Mouse (Mus musculus): ENCODE measurements around the gene Tshz2.

Gene Tshz2

DNA sequence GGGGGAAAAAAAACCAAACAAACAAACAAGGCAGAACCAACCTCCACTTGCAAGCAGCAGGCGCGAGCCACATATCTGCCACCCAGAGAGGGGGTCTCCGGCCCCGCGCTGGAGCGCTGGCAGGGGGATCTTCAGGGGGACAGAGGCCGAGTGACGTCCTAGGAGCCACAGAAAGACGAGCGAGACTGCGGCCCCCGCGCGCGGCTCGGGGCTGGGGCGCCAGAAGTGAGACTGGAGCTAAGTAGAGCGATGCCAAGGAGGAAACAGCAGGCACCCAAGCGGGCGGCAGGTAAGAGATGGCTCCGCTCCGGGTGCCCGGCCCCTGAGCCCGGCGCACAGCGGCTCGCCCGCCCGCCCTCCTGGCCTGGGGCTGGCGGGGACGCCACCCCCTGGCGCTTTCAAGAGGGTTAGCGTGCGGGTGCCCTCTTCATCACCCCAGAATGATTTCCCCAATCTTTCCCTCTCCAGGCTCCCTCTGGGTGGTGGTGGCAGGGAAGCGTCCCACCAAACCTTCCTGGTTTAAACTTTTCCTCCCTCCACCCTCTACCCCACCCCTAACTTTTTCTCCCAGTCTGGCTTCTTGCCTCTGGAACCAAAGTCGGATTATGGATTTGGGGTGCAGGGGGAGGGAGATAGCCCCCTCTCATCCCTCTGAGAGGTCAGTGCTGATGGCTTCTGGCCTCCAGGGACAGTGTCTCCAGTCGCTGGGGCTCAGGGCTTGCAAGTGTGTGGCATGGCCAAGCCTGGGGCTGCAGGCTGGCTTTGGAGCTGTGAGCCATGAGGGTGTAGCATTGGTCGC, 877 bp downstream of the Tshz2 start:
- peak; percentile 57 for DNase-seq

GRCm38 (mm10) chr2:169634619-169635382, 2.0 kb downstream of the Tshz2 start:
- peak; percentile 29 for DNase-seq

DNA sequence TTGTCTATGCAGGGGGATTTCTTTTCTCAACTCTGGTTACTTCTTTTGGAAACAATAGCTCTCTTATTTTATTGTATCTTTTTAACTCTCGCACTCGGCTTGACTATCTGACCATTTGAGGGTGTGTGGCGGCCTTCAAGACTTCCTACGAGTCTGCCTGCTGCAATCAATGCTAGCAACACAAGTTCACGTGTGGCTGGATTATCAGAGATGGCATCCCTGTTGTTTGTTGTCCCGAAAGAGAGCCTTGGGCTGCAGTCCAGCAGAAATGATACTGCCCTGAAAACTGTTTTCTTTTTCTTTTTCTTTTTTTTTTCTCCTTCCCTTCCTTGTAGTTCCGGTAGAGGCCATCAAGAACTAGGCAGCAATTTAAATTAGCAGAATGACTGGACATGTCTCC, 2.6 kb downstream of the Tshz2 start:
- DNase-seq: no peak

DNA sequence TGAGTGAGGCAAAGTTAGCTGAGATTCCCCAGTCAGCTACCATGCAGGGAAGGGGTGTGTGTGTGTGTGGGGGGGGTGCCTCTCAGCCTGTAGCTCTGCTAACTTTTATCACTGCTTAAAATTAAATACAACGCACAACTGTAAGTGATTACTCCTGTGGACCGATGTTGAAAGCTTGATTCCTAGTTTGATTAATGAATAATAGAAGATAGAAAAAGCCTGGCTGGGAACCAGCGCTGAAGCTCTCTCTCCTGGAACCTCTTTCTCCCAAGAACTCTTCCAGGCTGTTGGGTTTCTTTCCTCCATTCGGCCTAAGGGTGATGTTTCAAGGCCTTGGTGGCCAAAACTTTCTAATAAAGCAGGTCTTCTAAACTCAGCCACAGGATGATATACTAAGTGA, 3.6 kb downstream of the Tshz2 start:
- DNase-seq: no peak

DNA sequence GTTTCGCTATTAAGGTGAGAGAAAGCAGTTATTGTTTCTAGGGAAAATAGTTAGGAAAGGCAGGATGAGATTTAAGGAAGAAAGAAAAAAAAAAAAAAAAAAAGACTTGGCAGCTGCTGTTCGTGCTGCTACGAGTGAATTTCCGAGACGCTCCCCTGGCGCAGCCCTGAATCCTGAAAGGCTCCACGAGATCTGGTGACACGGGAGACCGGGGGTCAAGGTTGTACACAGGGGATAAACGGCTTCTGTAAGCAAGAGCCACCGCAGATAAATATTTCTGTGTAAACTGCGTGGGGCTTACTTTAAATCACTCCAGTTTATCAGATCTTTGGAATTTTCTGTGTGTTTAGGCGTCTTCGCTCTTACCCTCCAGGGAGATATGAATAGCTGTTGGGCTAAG, 8.7 kb downstream of the Tshz2 start:
- DNase-seq: no peak

DNA sequence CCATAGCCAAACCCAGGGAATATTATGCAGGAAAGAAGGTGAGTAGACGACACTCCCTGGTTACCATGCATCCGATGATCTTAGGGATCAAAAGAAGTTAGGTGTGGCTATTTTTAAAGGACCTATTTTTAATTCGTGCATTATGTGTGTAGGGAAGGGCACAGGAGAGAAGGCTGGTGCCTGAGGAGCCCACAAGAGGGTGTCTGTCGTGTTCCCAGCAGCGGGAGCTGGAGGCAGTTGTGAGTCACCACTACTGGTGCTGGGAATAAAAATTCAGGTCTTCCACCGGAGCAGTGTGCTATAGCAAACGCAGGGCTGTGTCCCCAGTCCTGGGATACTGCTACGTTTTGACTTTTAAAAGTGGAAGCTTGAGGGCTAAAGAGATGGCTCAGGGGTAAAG, 9.6 kb downstream of the Tshz2 start:
- no peak for DNase-seq

- DNase-seq: no peak
Measured at GRCm38 (mm10) chr2:169647091-169647490, 14.3 kb downstream of the Tshz2 start.

DNA sequence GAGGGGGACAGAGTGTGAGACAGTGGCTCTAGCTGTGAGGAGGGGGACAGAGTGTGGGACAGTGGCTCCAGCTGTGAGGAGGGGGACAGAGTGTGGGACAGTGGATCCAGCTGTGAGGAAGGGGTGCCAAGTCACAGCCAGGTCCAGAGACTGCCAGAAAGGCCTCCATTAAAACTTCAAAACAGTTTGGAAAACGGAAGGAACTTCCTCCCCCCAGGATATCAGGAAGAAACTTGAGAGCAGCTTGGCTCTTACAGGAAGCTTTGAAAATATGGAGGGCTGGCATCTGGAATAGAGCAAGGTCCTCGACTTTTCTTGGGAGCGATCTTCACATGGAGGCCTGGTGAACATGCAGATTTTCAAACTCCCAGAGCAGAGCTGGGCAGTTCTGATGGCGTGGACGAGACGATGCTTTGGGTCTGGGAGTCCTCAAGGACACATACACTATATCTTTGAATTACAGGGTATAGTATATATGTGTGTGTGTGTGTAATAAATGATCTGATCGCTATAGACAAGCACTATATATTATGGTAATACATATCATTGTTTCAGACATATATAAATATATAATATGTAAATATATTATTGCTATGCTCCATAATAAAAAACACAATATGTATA, 16.6 kb downstream of the Tshz2 start:
- DNase-seq: no peak

- no peak for DNase-seq
Measured at GRCm38 (mm10) chr2:169653282-169653681, 20.5 kb downstream of the Tshz2 start.

DNA sequence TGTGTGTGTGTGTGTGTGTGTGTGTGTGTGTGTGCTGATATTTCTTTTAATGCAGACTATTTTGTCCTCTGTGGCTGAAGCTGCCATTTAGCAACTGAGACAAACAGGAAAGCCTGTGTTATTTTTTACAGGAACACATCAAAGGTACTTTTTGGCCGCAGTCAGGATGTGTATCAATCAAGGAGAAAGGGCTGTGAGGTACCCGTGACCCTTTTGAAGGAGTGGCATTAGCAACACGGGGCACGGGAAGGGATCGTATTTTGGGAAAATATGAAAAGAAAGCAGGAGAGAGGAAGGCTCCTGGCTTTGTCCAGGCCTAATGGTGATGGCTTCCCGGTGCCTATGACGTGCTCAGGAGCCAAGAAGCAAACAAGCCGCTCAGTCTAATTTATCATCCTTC, 31.0 kb downstream of the Tshz2 start:
- DNase-seq: no peak

DNA sequence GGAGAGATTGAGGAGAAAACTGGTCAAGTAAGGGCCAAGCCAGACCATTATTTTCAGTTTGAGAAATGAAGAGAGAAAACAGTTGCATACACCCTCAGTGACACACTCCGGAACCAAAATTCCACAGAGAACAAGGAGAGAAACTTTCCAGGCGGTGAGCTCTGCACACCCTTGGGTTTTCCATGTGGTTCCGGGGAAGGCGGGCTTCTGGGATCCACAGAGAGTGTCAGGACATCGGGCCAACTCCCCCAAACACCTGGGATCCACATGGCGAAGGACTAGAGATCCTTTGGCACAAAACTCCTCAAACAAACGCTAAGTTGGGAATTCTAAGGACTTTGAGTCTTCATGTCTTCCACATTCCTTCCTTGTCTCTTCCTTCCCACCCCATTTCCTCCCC, 38.5 kb downstream of the Tshz2 start:
- no peak for DNase-seq

DNA sequence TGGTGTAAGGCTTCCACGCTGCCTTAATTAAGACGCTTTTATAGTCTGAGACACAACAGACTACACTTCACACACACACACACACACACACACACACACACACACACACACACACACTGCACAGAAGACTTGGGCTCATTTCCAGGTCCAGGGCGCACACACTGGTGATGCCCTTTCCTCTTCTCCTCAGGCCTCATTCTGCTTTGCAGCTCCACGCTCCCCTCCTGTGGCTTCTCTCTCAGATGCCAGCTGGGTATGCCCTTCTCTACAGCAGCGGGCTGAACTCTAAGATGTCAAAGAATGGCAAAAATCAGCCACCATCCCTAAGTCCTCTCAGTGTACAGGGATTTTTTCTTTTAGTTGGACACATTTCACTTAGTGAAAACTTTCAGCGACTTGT, 41.0 kb downstream of the Tshz2 start:
- DNase-seq: no peak

- DNase-seq: no peak
Measured at GRCm38 (mm10) chr2:169674209-169674608, 41.4 kb downstream of the Tshz2 start.

DNA sequence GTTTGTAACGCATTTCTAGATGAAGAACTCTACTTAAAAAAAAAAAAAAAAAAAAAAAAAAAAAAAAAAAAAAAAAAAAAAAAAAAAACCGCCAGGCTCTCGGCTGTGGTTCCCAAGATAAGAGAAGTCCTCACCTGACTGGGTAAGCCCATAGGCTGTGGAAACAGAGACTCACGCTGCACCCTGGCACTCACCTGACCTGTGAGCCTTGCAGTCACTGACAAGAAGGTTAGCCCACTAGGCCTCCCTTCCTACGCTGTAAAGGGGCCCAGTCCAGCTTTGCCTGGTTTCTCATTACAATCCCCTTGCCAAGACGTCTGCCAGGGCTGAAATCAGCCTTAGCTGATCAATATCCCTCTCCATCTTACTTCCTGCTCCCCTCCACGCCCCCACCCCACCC, 46.5 kb downstream of the Tshz2 start:
- no peak for DNase-seq

GRCm38 (mm10) chr2:169679951-169680350, 47.1 kb downstream of the Tshz2 start:
- DNase-seq: peak; percentile 80

- no peak for DNase-seq
Measured at GRCm38 (mm10) chr2:169685260-169685659, 52.4 kb downstream of the Tshz2 start.

DNA sequence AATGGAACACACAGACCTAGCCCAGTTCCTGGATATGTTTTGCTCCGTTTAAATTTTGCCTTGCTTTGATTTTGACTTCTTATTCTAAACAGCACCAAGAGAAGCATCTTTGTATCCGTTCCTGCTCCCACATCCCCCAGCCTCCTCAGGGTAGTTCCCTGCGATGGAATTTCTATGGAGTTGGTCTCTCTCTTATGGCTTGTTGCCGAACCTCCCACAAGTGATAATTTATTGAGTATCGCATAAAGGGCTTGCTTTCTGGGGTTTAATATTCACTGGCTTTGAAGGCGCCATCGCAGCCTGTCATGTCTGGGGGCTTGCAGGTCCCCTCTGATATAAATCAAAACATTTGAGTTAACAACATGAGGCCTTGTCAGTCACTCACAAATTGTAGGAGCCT, 52.9 kb downstream of the Tshz2 start:
- DNase-seq: no peak

- DNase-seq: peak; percentile 72
Measured at GRCm38 (mm10) chr2:169686697-169687430, 54.1 kb downstream of the Tshz2 start.

DNA sequence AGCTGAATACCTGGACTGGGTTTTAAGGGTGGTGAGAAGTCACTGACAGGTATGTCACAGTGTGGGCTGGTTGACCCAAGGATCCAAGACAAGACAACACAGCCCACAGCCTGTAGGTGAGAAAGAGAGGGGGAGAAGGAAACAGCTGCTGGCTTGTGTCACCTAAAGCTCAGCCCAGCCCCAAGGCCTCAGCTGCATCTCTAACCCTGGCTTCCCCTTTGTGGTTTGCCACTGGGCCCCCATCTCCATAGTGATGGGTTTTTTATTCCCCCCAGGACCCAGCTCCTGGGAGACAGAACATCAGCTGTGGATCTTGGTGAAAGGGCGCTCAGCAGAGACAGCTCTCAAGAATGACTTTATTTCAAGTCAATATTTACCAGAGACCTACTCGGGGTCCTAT, 57.2 kb downstream of the Tshz2 start:
- no peak for DNase-seq

- no peak for DNase-seq
Measured at GRCm38 (mm10) chr2:169694494-169694893, 61.7 kb downstream of the Tshz2 start.

DNA sequence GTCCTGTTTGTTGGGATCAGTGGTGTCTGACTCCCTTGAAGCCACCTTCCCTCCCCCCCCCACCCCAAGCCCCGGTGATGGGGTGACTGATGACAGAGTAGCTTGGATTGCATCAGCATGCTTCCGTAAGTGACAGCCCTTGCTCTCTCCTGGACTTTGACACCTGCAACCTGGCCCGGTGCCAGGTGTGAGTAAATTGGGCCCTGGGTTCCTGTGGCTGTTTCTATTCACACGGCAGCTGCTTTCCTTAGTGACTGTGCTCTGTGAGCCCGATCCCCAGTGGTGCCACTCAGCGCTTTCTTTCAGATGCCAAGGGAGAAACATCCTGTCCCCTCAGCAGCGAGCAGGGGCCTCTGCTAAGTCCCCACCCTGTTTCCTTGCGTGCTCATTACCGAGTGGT, 62.2 kb downstream of the Tshz2 start:
- DNase-seq: no peak

DNA sequence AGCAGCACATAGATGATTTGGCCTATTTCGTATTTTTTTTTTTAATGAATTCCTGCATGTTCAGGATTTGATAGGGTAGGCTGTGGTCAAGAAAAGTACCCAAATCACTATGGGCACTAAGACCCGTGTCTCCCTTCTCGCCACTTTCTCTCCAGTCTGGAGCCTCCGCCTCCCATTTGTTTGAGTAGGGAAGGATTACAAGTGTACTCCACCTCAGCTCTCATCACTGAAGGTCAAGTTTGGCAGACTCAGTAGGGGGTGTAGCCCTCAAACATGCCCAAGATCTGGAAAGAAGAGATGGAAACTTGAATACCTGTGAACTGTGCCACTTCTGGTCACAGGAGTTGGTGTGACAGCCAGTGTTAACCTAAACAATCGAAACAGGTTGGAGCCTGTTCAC, 66.3 kb downstream of the Tshz2 start:
- DNase-seq: no peak

DNA sequence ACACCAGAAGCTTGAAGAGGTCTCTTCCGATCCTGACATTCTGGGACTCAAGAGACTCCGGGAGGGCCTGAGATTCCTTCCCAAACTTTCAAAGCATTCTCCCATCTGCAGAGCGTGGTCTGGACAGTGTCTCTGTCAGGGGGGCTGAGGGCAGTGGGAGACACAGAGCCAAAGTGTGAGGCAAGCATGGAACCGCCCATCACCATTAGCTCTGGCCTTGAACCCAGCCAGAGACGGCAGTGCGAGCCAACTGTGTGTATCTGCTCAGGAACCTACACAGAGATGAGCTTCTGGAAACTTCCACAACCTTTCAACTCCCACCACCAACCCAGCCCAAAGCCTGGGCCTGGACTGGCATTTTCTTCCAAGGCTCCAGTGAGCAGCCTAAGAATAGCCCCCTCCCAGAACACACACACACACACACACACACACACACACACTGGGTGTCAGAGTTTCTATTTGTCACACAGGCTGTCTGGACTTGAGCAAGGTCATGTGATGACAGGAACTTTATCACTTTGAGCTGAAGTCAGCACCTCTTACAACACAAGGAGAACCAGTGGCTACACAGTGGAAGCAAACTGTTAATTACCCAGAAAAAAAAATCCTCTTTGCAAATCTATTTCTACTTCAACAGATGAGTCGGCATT, 67.2 kb downstream of the Tshz2 start:
- no peak for DNase-seq
